Mouse (Mus musculus): ENCODE data around the gene Foxp4. TPM values are rescaled to one million over a fixed set of nuclear protein-coding genes. Genes with fewer than 3 reads are reported as not detected.
"Not testable (repeated sequence)": the region's sequence is repeated elsewhere in the genome, so short reads cannot be mapped to it uniquely, and the experiment has no call there.

The Foxp4 gene
- total RNA-seq, 4 experiments from 2014 or later, result 39.9 to 63.6 (median 49.6) TPM

GRCm38 (mm10) chr17:47854908-47855307 is 69.5 kb downstream of the Foxp4 start:
- no peak for DNase-seq (ENCODE audit: low spot score in 2 of 2)

- no peak for DNase-seq (ENCODE audit: low spot score in 2 of 2)
Observed at GRCm38 (mm10) chr17:47853760-47854159, 70.7 kb downstream of the Foxp4 start.

GRCm38 (mm10) chr17:47853336-47853735 is 71.1 kb downstream of the Foxp4 start:
- DNase-seq (ENCODE audit: low spot score in 2 of 2), result no peak

- not testable (repeated sequence) for DNase-seq (ENCODE audit: low spot score in 2 of 2)
Observed at GRCm38 (mm10) chr17:47851798-47852360, 72.6 kb downstream of the Foxp4 start.

- DNase-seq (ENCODE audit: low spot score in 2 of 2), result no peak
Observed at GRCm38 (mm10) chr17:47850639-47851314, 73.7 kb downstream of the Foxp4 start.

GRCm38 (mm10) chr17:47850035-47850434 is 74.4 kb downstream of the Foxp4 start:
- DNase-seq (ENCODE audit: low spot score in 2 of 2), result no peak

- DNase-seq (ENCODE audit: low spot score in 2 of 2), result no peak
Observed at GRCm38 (mm10) chr17:47847985-47848384, 76.5 kb downstream of the Foxp4 start.

- no peak for DNase-seq (ENCODE audit: low spot score in 2 of 2)
Observed at GRCm38 (mm10) chr17:47845609-47846008, 78.8 kb downstream of the Foxp4 start.

GRCm38 (mm10) chr17:47843465-47843864 is 81.0 kb downstream of the Foxp4 start:
- no peak for DNase-seq (ENCODE audit: low spot score in 2 of 2)

GRCm38 (mm10) chr17:47841931-47842623 is 82.4 kb downstream of the Foxp4 start:
- no peak for DNase-seq (ENCODE audit: low spot score in 2 of 2)

GRCm38 (mm10) chr17:47841521-47841920 is 82.9 kb downstream of the Foxp4 start:
- no peak for DNase-seq (ENCODE audit: low spot score in 2 of 2)

GRCm38 (mm10) chr17:47837808-47838207 is 86.6 kb downstream of the Foxp4 start:
- no peak for DNase-seq (ENCODE audit: low spot score in 2 of 2)

GRCm38 (mm10) chr17:47834482-47834767 is 90.0 kb downstream of the Foxp4 start, which contains the start of gene Mdfi:
Gene Mdfi, minus strand, starts transcription at chr17:47834691.
- DNase-seq (ENCODE audit: low spot score in 2 of 2), result no peak

GRCm38 (mm10) chr17:47833628-47834481 is 90.6 kb downstream of the Foxp4 start:
- no peak for DNase-seq (ENCODE audit: low spot score in 2 of 2)

GRCm38 (mm10) chr17:47833029-47833627 is 91.3 kb downstream of the Foxp4 start:
- no peak for DNase-seq (ENCODE audit: low spot score in 2 of 2)

GRCm38 (mm10) chr17:47832501-47833028 is 91.9 kb downstream of the Foxp4 start:
- no peak for DNase-seq (ENCODE audit: low spot score in 2 of 2)

GRCm38 (mm10) chr17:47831772-47832171 is 92.7 kb downstream of the Foxp4 start:
- no peak for DNase-seq (ENCODE audit: low spot score in 2 of 2)

GRCm38 (mm10) chr17:47831161-47831560 is 93.3 kb downstream of the Foxp4 start:
- DNase-seq (ENCODE audit: low spot score in 2 of 2), result no peak

GRCm38 (mm10) chr17:47821339-47821738 is 103.1 kb downstream of the Foxp4 start:
- no peak for DNase-seq (ENCODE audit: low spot score in 2 of 2)

- DNase-seq (ENCODE audit: low spot score in 2 of 2), result no peak
Observed at GRCm38 (mm10) chr17:47818038-47818725, 106.3 kb downstream of the Foxp4 start.

All from left cerebral cortex, adult 8-10 months (tissue).